Mouse (Mus musculus) ES-E14 (cell line): ENCODE data around the gene Batf3. TPM values are rescaled to one million over a fixed set of nuclear protein-coding genes. Genes with fewer than 3 reads are reported as not detected.

Experiments used
- DNase-seq: peaks from one replicate; pipeline ENCODE4 v3.0.0-alpha.2; 2013; ENCODE audit warnings: low read depth, low spot score
- H3K27ac ChIP-seq: 2 replicates; pipeline ENCODE4 v1.5.1; 2012; ENCODE audit warnings: low read depth, mild to moderate bottlenecking, low read length, moderate library complexity, mixed read lengths; ENCODE audit not compliant: poor library complexity, insufficient read depth, severe bottlenecking
- H3K36me3 ChIP-seq: 2 replicates; pipeline ENCODE4 v1.6.1; 2012; ENCODE audit warnings: mild to moderate bottlenecking, low read length, moderate library complexity, mixed read lengths; ENCODE audit not compliant: control insufficient read depth, poor library complexity, insufficient read depth, severe bottlenecking
- H3K4me1 ChIP-seq, 2 experiments: fragments of 150-350 bp in 1 of 2; sonication (generic) in 1 of 2; 2 replicates each; pipeline ENCODE4 v1.6.1; 2012; ENCODE audit warnings: low read length in 2 of 2, mild to moderate bottlenecking in 1 of 2, mixed read lengths in 1 of 2; ENCODE audit not compliant: control insufficient read depth in 2 of 2, insufficient read depth in 2 of 2, poor library complexity in 1 of 2
- H3K4me3 ChIP-seq, 2 experiments: fragments of 150-350 bp in 1 of 2; sonication (generic) in 1 of 2; 2 replicates each; pipeline ENCODE4 v1.5.1; 2012; ENCODE audit warnings: low read length in 2 of 2, low read depth in 1 of 2, mild to moderate bottlenecking in 1 of 2, mixed read lengths in 1 of 2; ENCODE audit not compliant: insufficient read depth in 1 of 2, poor library complexity in 1 of 2, severe bottlenecking in 1 of 2
- H3K9ac ChIP-seq: 2 replicates; pipeline ENCODE4 v1.6.1; 2012; ENCODE audit warnings: low read depth, mild to moderate bottlenecking, low read length, mixed read lengths; ENCODE audit not compliant: poor library complexity, insufficient read depth, severe bottlenecking
- H3K9me3 ChIP-seq: fragments of 150-350 bp; sonication (generic); 2 replicates; pipeline ENCODE4 v1.6.1; 2012; ENCODE audit warnings: low read depth, mild to moderate bottlenecking, low read length; ENCODE audit not compliant: control insufficient read depth, insufficient read depth
- CHD2 ChIP-seq: IDR thresholded peaks from 2 replicates; pipeline ENCODE4 v1.6.1; 2014; ENCODE audit warnings: mild to moderate bottlenecking, low read depth, low read length, inconsistent platforms
- HCFC1 ChIP-seq: IDR thresholded peaks from 2 replicates; pipeline ENCODE4 v1.6.1; 2012; ENCODE audit warnings: low read length, inconsistent platforms, borderline replicate concordance; ENCODE audit not compliant: insufficient read depth
- MAFK ChIP-seq: IDR thresholded peaks from 2 replicates; pipeline ENCODE4 v1.6.1; 2014; ENCODE audit warnings: mild to moderate bottlenecking, low read depth, low read length, inconsistent platforms; ENCODE audit not compliant: insufficient read depth
- ZC3H11A ChIP-seq: IDR thresholded peaks from 2 replicates; pipeline ENCODE4 v1.6.1; 2012; ENCODE audit warnings: low read depth, mild to moderate bottlenecking, inconsistent platforms, low read length, borderline replicate concordance
- ZNF384 ChIP-seq: IDR thresholded peaks from 2 replicates; pipeline ENCODE4 v1.6.1; 2012; ENCODE audit warnings: low read depth, low read length, inconsistent platforms
- in situ Hi-C, 2 experiments: fragments of 600-800 bp; cut with MboI; formaldehyde crosslinking; loops; one replicate each; pipeline ENCODE4 v1.15.1; 2025; ENCODE audit warnings: low sequenced_read_pairs in 2 of 2, inconsistent platforms in 1 of 2; ENCODE audit not compliant: unreplicated experiment in 2 of 2
- total RNA-seq: library from RNA; depleted of rRNA; stranded (reverse); fragments of 300-350 nt; gene quantifications from 2 replicates; pipeline ENCODE4 v1.2.3, GENCODE M21; 2012

Gene Batf3
- total RNA-seq, 1 experiment: 2.8 TPM

GRCm38 (mm10) chr1:191087955-191088354 is 9.7 kb upstream of the Batf3 start:
- H3K27ac ChIP-seq: no peak overlapping the region
- in situ Hi-C loops: loop anchor here in 1 of 2 experiments (25.0 kb wide), 1 partner anchor 199 kb away; no protein-coding TSS in a partner anchor

DNA sequence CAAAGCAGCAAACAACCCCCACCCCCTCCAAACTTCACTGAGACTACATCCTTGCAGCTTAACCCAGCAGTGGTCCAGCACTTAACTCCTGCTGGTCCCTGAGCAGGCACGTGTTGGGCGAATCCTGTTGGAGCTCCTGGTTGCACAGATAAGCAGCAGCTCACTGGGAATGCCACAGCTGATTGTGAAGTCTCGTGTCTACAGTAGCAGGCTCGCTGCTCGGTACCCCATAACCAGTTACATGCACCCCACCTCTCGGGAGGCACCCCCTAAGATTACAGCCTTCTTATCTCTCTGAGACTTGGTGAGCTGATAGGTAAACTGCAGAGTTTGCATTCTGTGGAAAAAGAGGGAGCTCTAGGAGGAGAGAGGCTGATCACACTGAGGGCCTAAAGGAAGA is 8.3 kb upstream of the Batf3 start:
- Histone ChIP-seq H3K36me3 (peaks cover 6% of the 10 kb centered on the region; the same call in 1 of the 2 replicates), H3K27ac (no peak overlapping the region), H3K4me3 (no peak overlapping the region), H3K9ac (no peak overlapping the region), H3K9me3 (no peaks in the 10 kb centered on the region), H3K4me1 (peaks cover 0 to 8% of the 10 kb centered on the region in 2 experiments; a peak in 2 of 4 replicates)
- in situ Hi-C loops: loop anchor here in 1 of 2 experiments (25.0 kb wide), 1 partner anchor 198 kb away; no protein-coding TSS in a partner anchor
- DNase-seq: no peak
- TF ChIP-seq ZNF384 (no peak), MAFK (no peak), HCFC1 (no peak), ZC3H11A (no peak)

More at GRCm38 (mm10) chr1:191087955-191088354, 9.7 kb upstream of the Batf3 start:
- peaks cover 18% of the 10 kb centered on the region for H3K36me3 ChIP-seq
- TF ChIP-seq ZNF384 (no peak), MAFK (peak; percentile 68)
- no peak overlapping the region for H3K9ac ChIP-seq
- no peak for DNase-seq
- peaks cover 0 to 8% of the 10 kb centered on the region in 2 experiments; a peak in 2 of 4 replicates for H3K4me1 ChIP-seq
- no peak overlapping the region for H3K4me3 ChIP-seq
- H3K9me3 ChIP-seq: no peaks in the 10 kb centered on the region

- no peaks in the 10 kb centered on the region for H3K4me1 ChIP-seq
- TF ChIP-seq CHD2 (no peak), MAFK (no peak), HCFC1 (no peak), ZC3H11A (no peak), ZNF384 (no peak)
- H3K27ac ChIP-seq: no peak overlapping the region
- H3K9me3 ChIP-seq: no peaks in the 10 kb centered on the region
- no peaks in the 10 kb centered on the region for H3K36me3 ChIP-seq
- no peak for DNase-seq
- no peak overlapping the region for H3K9ac ChIP-seq
- no peak overlapping the region for H3K4me3 ChIP-seq
- in situ Hi-C loops: loop anchor here in 1 of 2 experiments (25.0 kb wide), 1 partner anchor 195 kb away; no protein-coding TSS in a partner anchor
These were observed 5.6 kb upstream of the Batf3 start for GRCm38 (mm10) chr1:191092050-191092449.

DNA sequence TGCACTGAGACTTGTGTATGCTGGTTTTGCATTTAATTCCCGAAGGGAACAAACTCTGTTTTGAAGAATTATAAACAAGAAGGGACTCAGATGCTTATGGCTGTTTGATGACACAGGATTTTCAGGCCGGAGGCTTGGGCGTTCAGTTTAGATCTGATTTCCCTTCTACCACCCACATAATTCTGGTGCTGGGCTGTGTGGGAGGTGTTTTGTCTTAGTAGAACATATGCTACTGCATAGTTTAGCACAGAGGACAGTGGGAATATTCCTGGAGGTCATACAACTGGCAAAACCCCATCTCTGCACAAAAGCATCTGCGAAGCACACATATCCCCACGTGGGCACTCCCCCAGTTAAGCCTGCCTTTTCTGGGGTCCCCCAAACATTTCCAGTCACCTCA is 4.1 kb upstream of the Batf3 start:
- no peak overlapping the region for H3K9ac ChIP-seq
- no peaks in the 10 kb centered on the region for H3K9me3 ChIP-seq
- in situ Hi-C loops: loop anchor here in 1 of 2 experiments (25.0 kb wide), 1 partner anchor 194 kb away; no protein-coding TSS in a partner anchor
- peaks cover 0 to 2% of the 10 kb centered on the region in 2 experiments; a peak in 2 of 4 replicates for H3K4me1 ChIP-seq
- H3K27ac ChIP-seq: no peak overlapping the region
- DNase-seq: no peak
- no peaks in the 10 kb centered on the region for H3K36me3 ChIP-seq
- TF ChIP-seq ZC3H11A (no peak), MAFK (no peak), HCFC1 (no peak), ZNF384 (no peak), CHD2 (no peak)
- H3K4me3 ChIP-seq: no peak overlapping the region

- H3K4me1 ChIP-seq: peaks cover 0 to 2% of the 10 kb centered on the region in 2 experiments; a peak in 2 of 4 replicates
- TF ChIP-seq HCFC1: no peak
- no peak for TF ChIP-seq CHD2
- no peak for TF ChIP-seq ZNF384
- TF ChIP-seq MAFK: no peak
- no peak for TF ChIP-seq ZC3H11A
- H3K27ac ChIP-seq: no peak overlapping the region
- in situ Hi-C loops: loop anchor here in 1 of 2 experiments (25.0 kb wide), 1 partner anchor 192 kb away; no protein-coding TSS in a partner anchor
- no peaks in the 10 kb centered on the region for H3K36me3 ChIP-seq
- no peak for DNase-seq
- H3K9me3 ChIP-seq: no peaks in the 10 kb centered on the region
- no peak overlapping the region for H3K9ac ChIP-seq
- no peak overlapping the region for H3K4me3 ChIP-seq
These were observed 2.6 kb upstream of the Batf3 start for GRCm38 (mm10) chr1:191095019-191095418.
